ENCODE assay signal across 30 mouse cellular contexts in genomic region chr17:5412301-5412700, GRCm38 (mm10). TPM values are rescaled to one million over a fixed set of nuclear protein-coding genes. Genes with fewer than 3 reads are reported as not detected.
"Had no signal": no experiment of that assay in that cellular context is flagged by ENCODE, and none has a peak within 500 bp of the region (broad histone marks: within the 10 kb centered on the region; RNA-seq: fewer than 3 reads in every experiment).

No protein-coding gene starts in this region.

- H3K4me2 ChIP-seq: embryonic facial prominence, embryonic 12.5 days; embryonic facial prominence, embryonic 13.5 days; embryonic facial prominence, embryonic 15.5 days; forebrain, embryonic 12.5 days; forebrain, embryonic 13.5 days; forebrain, embryonic 15.5 days had no signal

- DNase-seq: cerebellum, adult 8-10 months; cerebellum, adult 9-10 months; cerebellum, adult 9-11 months; cerebellum, postnatal 10 days; cerebellum, postnatal 14 days; cerebellum, postnatal 25 days; cerebellum, postnatal 36 days; embryo, embryonic 11 days; forebrain, postnatal 0 days; gastrocnemius, adult 2 months; gastrocnemius, postnatal 10 days; gastrocnemius, postnatal 14 days; gastrocnemius, postnatal 25 days; gastrocnemius, postnatal 36 days; heart, adult 11 months; heart, adult 18-20 months; heart, adult 2 months had no signal

- H3K9ac ChIP-seq: embryonic facial prominence, embryonic 12.5 days; embryonic facial prominence, embryonic 13.5 days; embryonic facial prominence, embryonic 15.5 days; forebrain, embryonic 12.5 days; forebrain, embryonic 13.5 days; forebrain, embryonic 15.5 days; forebrain, postnatal 0 days had no signal

- H3K27me3 ChIP-seq: embryonic facial prominence, embryonic 12.5 days; embryonic facial prominence, embryonic 13.5 days; forebrain, embryonic 12.5 days; forebrain, embryonic 15.5 days had no signal

- H3K27ac ChIP-seq: embryonic facial prominence, embryonic 10.5 days; embryonic facial prominence, embryonic 12.5 days; embryonic facial prominence, embryonic 13.5 days; embryonic facial prominence, embryonic 15.5 days; forebrain, embryonic 10.5 days; forebrain, embryonic 12.5 days; forebrain, embryonic 13.5 days; forebrain, embryonic 15.5 days; gastrocnemius, adult 2 months; heart, adult 2 months had no signal

- ATAC-seq: forebrain, embryonic 13.5 days; forebrain, embryonic 14.5 days; forebrain, embryonic 15.5 days; forebrain, embryonic 16.5 days; forebrain, postnatal 0 days had no signal

- H3K9me3 ChIP-seq: embryonic facial prominence, embryonic 10.5 days; embryonic facial prominence, embryonic 12.5 days; embryonic facial prominence, embryonic 13.5 days; embryonic facial prominence, embryonic 15.5 days; forebrain, embryonic 10.5 days; forebrain, embryonic 12.5 days; forebrain, embryonic 13.5 days; forebrain, embryonic 15.5 days had no signal

- H3K4me3 ChIP-seq: embryonic facial prominence, embryonic 10.5 days; embryonic facial prominence, embryonic 12.5 days; embryonic facial prominence, embryonic 13.5 days; embryonic facial prominence, embryonic 15.5 days; erythroblast, embryonic 14.5 days; forebrain, embryonic 10.5 days; forebrain, embryonic 12.5 days; forebrain, embryonic 13.5 days; forebrain, embryonic 15.5 days; gastrocnemius, adult 2 months; heart, adult 2 months had no signal

- H3K4me1 ChIP-seq: embryonic facial prominence, embryonic 10.5 days; embryonic facial prominence, embryonic 12.5 days; embryonic facial prominence, embryonic 13.5 days; forebrain, embryonic 10.5 days; forebrain, embryonic 12.5 days; forebrain, embryonic 13.5 days; forebrain, embryonic 15.5 days had no signal

RNA-seq across cellular contexts. Expression of gene Ldhal6b, which starts 6.3 kb away (rescaled TPM):
- polyA plus RNA-seq: embryonic facial prominence, embryonic 10.5 days; embryonic facial prominence, embryonic 11.5 days; embryonic facial prominence, embryonic 13.5 days; embryonic facial prominence, embryonic 15.5 days; erythroblast, embryonic 14.5 days; forebrain, embryonic 10.5 days; forebrain, embryonic 11.5 days; forebrain, embryonic 13.5 days; forebrain, embryonic 14.5 days; forebrain, embryonic 15.5 days; forebrain, embryonic 16.5 days; forebrain, postnatal 0 days had no signal
